Mouse (Mus musculus): Measurements from ENCODE around the gene Coro2b. TPM values are rescaled to one million over a fixed set of nuclear protein-coding genes. Genes with fewer than 3 reads are reported as not detected.

Coro2b gene
- polyA plus RNA-seq, 1 experiment = 6.1 TPM

GRCm38 (mm10) chr9:62372556-62373221, 164.2 kb downstream of the Coro2b start:
- peaks cover 55% of the 10 kb centered on the region for H3K4me1 ChIP-seq (ENCODE audit: control insufficient read depth, insufficient read depth, insufficient read length, low read length)
- H3K4me3 ChIP-seq (ENCODE audit: insufficient read depth, low read depth, low read length) = no peak overlapping the region
- H3K27ac ChIP-seq (replicated peaks; ENCODE audit: low read depth, low read length) = peak overlapping the region; percentile 58

DNA sequence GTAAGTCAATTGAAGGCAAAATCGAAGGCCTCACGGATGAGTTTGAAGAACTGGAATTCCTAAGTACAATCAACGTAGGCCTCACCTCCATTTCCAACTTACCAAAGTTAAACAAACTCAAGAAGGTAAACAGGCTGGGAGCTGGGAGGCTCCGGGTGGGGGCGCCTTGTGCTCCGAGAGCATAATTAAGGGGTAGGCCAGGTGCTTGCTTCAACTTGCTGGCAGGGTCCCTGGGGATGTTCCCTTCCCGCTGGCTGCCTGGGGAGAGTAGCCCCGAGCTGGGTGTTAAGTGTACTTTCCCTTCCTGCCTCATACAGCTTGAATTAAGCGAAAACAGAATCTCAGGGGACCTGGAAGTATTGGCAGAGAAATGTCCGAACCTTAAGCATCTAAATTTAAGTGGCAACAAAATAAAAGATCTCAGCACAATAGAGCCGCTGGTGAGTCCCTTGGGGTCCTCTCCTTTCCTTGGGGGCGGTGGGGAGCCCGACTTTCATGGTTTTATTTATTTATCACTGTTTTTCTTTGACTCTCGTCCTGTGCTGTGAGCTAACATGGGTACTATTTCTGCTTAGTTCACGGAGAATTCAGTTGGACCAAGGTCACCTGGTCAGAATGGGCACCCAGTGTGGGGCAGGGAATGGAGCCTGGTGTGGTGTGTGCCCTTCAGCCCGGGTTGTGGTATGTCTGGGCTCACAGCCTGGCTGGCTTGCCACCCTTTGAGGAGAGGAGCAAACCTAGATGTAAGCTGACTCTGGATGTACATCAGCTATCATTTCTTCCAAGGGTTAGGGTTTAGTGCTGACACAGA, 164.9 kb downstream of the Coro2b start:
- Histone ChIP-seq H3K27ac (replicated peaks; ENCODE audit: low read depth, low read length) (peak overlapping the region; percentile 49), H3K4me1 (ENCODE audit: control insufficient read depth, insufficient read depth, insufficient read length, low read length) (peaks cover 61% of the 10 kb centered on the region), H3K4me3 (ENCODE audit: insufficient read depth, low read depth, low read length) (no peak overlapping the region)

DNA sequence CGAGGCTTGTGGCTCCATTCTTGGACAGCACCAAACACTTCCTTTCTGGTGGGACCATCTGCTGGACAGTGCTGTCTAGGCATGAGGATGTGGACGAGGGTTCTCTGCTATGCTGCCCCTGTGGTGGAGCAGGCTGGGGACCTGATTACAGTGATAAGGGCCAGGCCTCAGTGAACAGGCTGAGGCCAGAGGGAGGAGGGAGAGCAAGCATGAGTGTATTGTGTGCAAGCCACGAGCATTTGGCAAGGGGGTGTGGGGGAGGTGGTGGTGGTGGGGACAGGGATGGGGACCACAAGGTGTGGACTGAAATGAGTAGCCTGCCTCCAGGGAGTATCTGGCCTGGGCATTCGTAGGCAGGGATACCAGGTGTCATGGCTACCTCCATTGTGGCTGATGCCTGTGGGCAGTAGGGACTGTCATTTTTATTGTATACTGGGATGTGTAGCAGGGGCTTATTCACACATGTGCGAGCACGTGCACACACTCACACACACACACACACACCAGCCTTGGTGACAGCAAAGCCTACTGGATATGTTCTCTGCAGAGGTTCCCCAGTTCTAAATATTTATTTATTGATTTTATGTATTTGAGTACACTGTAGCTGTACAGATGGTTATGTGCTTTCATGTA, 166.1 kb downstream of the Coro2b start:
- Histone ChIP-seq H3K27ac (replicated peaks; ENCODE audit: low read depth, low read length) (no peak overlapping the region), H3K4me1 (ENCODE audit: control insufficient read depth, insufficient read depth, insufficient read length, low read length) (peaks cover 71% of the 10 kb centered on the region), H3K4me3 (ENCODE audit: insufficient read depth, low read depth, low read length) (no peak overlapping the region)

GRCm38 (mm10) chr9:62370186-62370585, 166.7 kb downstream of the Coro2b start:
- no peak overlapping the region for H3K27ac ChIP-seq (replicated peaks; ENCODE audit: low read depth, low read length)
- H3K4me3 ChIP-seq (ENCODE audit: insufficient read depth, low read depth, low read length) = no peak overlapping the region
- H3K4me1 ChIP-seq (ENCODE audit: control insufficient read depth, insufficient read depth, insufficient read length, low read length) = peaks cover 71% of the 10 kb centered on the region

Other genes with a start within 250 kb of the Coro2b start
- 578 and 694 TPM in 2 replicates for gene Anp32a, start 195.8 kb downstream of the Coro2b start, polyA plus RNA-seq (2012; ENCODE audit: insufficient read depth, insufficient read length, missing spikeins)
- 1.3 and 2.0 TPM in 2 replicates for gene Itga11, start 140.8 kb upstream of the Coro2b start, polyA plus RNA-seq (2012; ENCODE audit: insufficient read depth, insufficient read length, missing spikeins)